Mouse (Mus musculus) lung, postnatal 0 days (tissue): Measurements from ENCODE around the gene Syt17. TPM values are rescaled to one million over a fixed set of nuclear protein-coding genes. Genes with fewer than 3 reads are reported as not detected.
A peak's percentile ranks its signal among the peaks of the same experiment; 100 is the strongest.
"Not testable (repeated sequence)": the region's sequence is repeated elsewhere in the genome, so short reads cannot be mapped to it uniquely, and the experiment has no call there.

Experiments
- ATAC-seq: fragments of 200-750 bp; cut with Nextera tagmentation; 2 replicates; pipeline ENCODE4 v1.8.0; 2017; ENCODE audit warnings: moderate library complexity
- DNase-seq: peaks from one replicate; pipeline ENCODE4 v3.0.0-alpha.2; 2016; ENCODE audit warnings: low spot score
- H3K27ac ChIP-seq: fragments of 300-500 bp; sonication (generic); 2 replicates; pipeline ENCODE4 v1.5.1; 2014; ENCODE audit warnings: antibody characterized with exemption, mild to moderate bottlenecking, low read length, mixed read lengths
- H3K27me3 ChIP-seq: fragments of 300-500 bp; sonication (generic); replicated peaks from 2 replicates; pipeline ENCODE4 v1.6.1; 2014; ENCODE audit warnings: low read length, mixed read lengths; ENCODE audit not compliant: insufficient read depth
- H3K36me3 ChIP-seq: fragments of 300-500 bp; sonication (generic); 2 replicates; pipeline ENCODE4 v1.6.1; 2014; ENCODE audit warnings: low read length, mixed read lengths; ENCODE audit not compliant: insufficient read depth
- H3K4me1 ChIP-seq: fragments of 300-500 bp; sonication (generic); 2 replicates; pipeline ENCODE4 v1.6.1; 2014; ENCODE audit warnings: antibody characterized with exemption, low read depth, low read length, mixed read lengths; ENCODE audit not compliant: insufficient read depth
- H3K4me2 ChIP-seq: fragments of 300-500 bp; sonication (generic); replicated peaks from 2 replicates; pipeline ENCODE4 v1.6.1; 2014; ENCODE audit warnings: low read depth, mild to moderate bottlenecking, low read length, moderate library complexity, mixed read lengths
- H3K4me3 ChIP-seq: fragments of 300-500 bp; sonication (generic); 2 replicates; pipeline ENCODE4 v1.5.1; 2014; ENCODE audit warnings: low read depth, low read length
- H3K9ac ChIP-seq: fragments of 300-500 bp; sonication (generic); replicated peaks from 2 replicates; pipeline ENCODE4 v1.6.1; 2014; ENCODE audit warnings: low read depth, mild to moderate bottlenecking
- H3K9me3 ChIP-seq: fragments of 300-500 bp; sonication (generic); 2 replicates; pipeline ENCODE4 v1.6.1; 2016; ENCODE audit warnings: low read length, mixed read lengths
- CTCF ChIP-seq: IDR thresholded peaks from 2 replicates; pipeline ENCODE4 v1.5.1; 2016; ENCODE audit warnings: antibody characterized with exemption, mild to moderate bottlenecking
- EP300 ChIP-seq: IDR thresholded peaks from 2 replicates; pipeline ENCODE4 v1.6.1; 2016; ENCODE audit warnings: antibody characterized with exemption, mild to moderate bottlenecking, control low read depth
- WGBS: fragments of 180-500 bp; shearing (Covaris S2); extraction: QIAGEN DNeasy Blood & Tissue Kit; methylation state at CpG from one replicate; pipeline ENCODE4 v1.1.7; 2014; 5-methylcytosine and 5-hydroxymethylcytosine counted together
- polyA plus RNA-seq: library from polyadenylated mRNA; unstranded; fragments of >200 nt; fragmentation: Nextera tagmentation; extraction: Ambion mirVana; gene quantifications from 2 replicates; pipeline ENCODE4 v1.2.1, GENCODE M21; 2015

Gene Syt17
- polyA plus RNA-seq, 1 experiment from 2014 or later: 4.3 TPM

DNA sequence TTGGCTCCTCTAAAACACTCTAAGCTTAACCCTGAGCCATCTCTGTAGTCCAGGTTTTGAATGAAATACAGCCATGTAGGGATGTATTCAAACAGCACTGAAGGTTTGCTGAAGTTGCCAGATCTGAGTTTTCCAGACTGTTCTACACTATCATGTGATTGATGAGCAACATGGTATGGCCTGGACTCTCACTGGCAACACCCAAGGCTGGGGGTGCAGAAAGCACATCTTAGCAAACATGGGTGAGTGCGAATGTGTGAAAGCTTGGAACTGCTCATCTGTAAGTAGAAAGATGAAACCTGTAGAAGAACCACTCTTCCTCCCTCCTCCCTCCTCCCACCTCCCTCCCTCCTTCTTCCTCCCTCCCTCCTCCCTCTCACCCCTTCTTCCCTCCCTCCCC lies 85.1 kb downstream of the Syt17 start:
- Histone ChIP-seq H3K4me3 (no peak overlapping the region), H3K27ac (no peak overlapping the region), H3K4me2 (no peak overlapping the region), H3K9ac (no peak overlapping the region), H3K4me1 (no peaks in the 10 kb centered on the region), H3K27me3 (no peaks in the 10 kb centered on the region), H3K36me3 (no peaks in the 10 kb centered on the region), H3K9me3 (no peaks in the 10 kb centered on the region)
- TF ChIP-seq CTCF: no peak
- no peak for TF ChIP-seq EP300
- WGBS: 63% methylated on average over 1 of the region's 1 CpGs
- DNase-seq (no peak), ATAC-seq (no peak)

GRCm38 (mm10) chr7:118362258-118362657 lies 85.8 kb downstream of the Syt17 start:
- H3K4me2 ChIP-seq: no peak overlapping the region
- H3K4me3 ChIP-seq: no peak overlapping the region
- no peak overlapping the region for H3K27ac ChIP-seq
- no peaks in the 10 kb centered on the region for H3K36me3 ChIP-seq
- TF ChIP-seq EP300 (no peak), CTCF (no peak)
- H3K4me1 ChIP-seq: no peaks in the 10 kb centered on the region
- no peak overlapping the region for H3K9ac ChIP-seq
- DNase-seq (no peak), ATAC-seq (no peak)
- H3K9me3 ChIP-seq: no peaks in the 10 kb centered on the region
- WGBS: 52% methylated on average over 3 of the region's 3 CpGs
- no peaks in the 10 kb centered on the region for H3K27me3 ChIP-seq

DNA sequence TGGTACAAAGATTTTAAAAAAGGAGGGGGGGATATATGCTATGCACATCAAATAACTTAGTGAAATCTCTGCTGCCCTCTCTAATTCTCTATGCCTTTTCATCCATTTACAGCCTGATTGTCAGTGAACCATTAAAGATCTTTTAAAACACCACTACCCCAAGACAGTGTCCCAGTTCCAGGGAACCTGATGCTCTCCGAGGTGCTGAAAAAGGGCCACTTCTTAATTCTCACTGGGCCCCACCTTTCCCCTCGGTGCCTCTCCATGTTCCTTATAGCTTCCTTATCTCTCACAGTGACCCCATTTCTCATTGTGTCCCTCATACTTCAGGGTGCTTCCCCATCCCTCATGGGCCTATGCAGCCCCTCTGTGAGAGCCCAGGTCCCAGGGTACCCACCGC lies 89.0 kb downstream of the Syt17 start:
- H3K36me3 ChIP-seq: no peaks in the 10 kb centered on the region
- H3K4me1 ChIP-seq: no peaks in the 10 kb centered on the region
- no peak overlapping the region for H3K9ac ChIP-seq
- no peak overlapping the region for H3K4me3 ChIP-seq
- TF ChIP-seq CTCF (no peak), EP300 (no peak)
- WGBS: 43% methylated on average over 3 of the region's 3 CpGs
- no peaks in the 10 kb centered on the region for H3K27me3 ChIP-seq
- no peak overlapping the region for H3K4me2 ChIP-seq
- no peaks in the 10 kb centered on the region for H3K9me3 ChIP-seq
- H3K27ac ChIP-seq: no peak overlapping the region
- ATAC-seq (no peak), DNase-seq (peak; percentile 14)

DNA sequence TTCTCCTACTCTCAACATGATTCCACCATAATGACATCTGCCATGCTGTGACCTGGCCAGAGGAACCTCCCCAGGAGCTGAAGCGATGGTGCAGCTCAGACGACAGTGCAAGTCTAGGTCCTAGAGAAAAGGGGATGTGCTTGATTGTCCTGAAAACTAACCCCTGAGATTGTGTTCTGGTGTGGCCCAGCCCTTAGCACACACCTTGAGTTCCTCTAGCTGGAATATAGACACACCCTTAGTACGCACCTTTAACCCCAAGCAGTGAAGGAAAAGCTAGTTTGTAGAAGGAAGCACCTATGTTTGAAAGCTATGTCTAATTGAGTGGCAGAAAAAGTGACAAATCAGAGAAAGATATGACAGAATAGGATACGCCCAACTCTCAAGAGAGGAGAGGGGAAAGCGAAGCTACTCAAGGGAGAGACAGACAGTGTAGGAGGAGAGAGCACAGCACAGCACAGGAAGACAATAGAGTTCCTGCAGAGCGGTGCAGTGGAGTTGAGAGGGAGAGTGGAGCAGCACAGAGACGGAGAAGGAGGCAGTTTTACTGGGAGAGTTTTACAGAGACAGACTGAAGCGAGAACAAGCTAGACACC lies 91.5 kb downstream of the Syt17 start:
- not testable (repeated sequence) for ATAC-seq, H3K4me3 ChIP-seq, H3K9me3 ChIP-seq, H3K4me1 ChIP-seq, H3K27ac ChIP-seq, H3K36me3 ChIP-seq, DNase-seq, H3K9ac ChIP-seq, H3K4me2 ChIP-seq, H3K27me3 ChIP-seq
- WGBS: 70% methylated on average over 8 of the region's 8 CpGs

- WGBS: 64% methylated on average over 2 of the region's 2 CpGs
- no peak for ATAC-seq
- no peak overlapping the region for H3K4me3 ChIP-seq
- no peak for TF ChIP-seq CTCF
- no peak for TF ChIP-seq EP300
- no peak for DNase-seq
- no peaks in the 10 kb centered on the region for H3K9me3 ChIP-seq
- no peaks in the 10 kb centered on the region for H3K27me3 ChIP-seq
- no peak overlapping the region for H3K9ac ChIP-seq
- H3K4me2 ChIP-seq: no peak overlapping the region
- H3K27ac ChIP-seq: no peak overlapping the region
- no peaks in the 10 kb centered on the region for H3K4me1 ChIP-seq
- H3K36me3 ChIP-seq: no peaks in the 10 kb centered on the region
Measured at GRCm38 (mm10) chr7:118350840-118351239, 97.2 kb downstream of the Syt17 start.

DNA sequence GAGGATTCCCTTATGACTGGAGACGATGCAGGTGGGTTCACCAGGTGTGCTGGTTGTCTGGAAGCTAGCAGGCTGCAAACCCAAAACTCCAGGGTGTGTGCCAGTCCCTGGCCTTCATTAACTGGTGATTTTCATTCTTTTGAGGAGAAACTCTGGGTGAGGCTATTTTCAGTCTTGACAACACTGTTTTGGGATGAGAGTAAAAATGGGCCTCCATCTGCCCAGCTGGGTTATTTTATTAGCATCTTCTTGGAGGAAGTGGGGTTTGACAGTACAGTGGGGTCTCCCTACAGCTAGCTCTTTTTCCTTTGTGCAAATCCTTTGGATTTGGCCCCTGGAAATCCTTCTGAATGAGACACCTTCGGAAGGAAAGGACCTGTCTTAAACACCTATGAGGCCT lies 101.1 kb downstream of the Syt17 start:
- ATAC-seq (no peak), DNase-seq (no peak)
- Histone ChIP-seq H3K9ac (no peak overlapping the region), H3K4me2 (no peak overlapping the region), H3K4me3 (no peak overlapping the region), H3K27me3 (no peaks in the 10 kb centered on the region), H3K27ac (no peak overlapping the region), H3K4me1 (no peaks in the 10 kb centered on the region), H3K9me3 (no peaks in the 10 kb centered on the region), H3K36me3 (no peaks in the 10 kb centered on the region)
- TF ChIP-seq CTCF (no peak), EP300 (no peak)
- 63% methylated on average over 2 of the region's 2 CpGs for WGBS

DNA sequence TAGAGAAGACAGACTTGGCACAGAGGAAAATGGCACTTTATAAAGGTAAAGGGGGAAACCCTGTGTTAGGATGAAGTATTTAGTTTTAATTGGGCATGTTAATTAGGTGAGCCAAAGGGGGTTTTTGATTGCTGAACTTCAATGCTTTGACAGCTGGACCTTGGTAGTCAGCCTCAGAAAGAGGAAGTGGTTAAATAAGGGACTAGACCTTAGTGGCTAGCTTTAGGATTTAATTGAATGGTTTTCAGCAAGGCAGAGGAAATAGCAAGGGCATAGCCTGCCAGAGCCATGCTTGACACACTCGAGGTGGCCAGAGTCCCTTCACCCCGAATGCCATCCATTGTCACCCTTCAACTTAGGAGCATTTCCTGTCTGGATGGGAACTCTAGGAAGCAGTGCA lies 101.6 kb downstream of the Syt17 start:
- no peak overlapping the region for H3K9ac ChIP-seq
- ATAC-seq (no peak), DNase-seq (no peak)
- H3K9me3 ChIP-seq: no peaks in the 10 kb centered on the region
- WGBS: 26% methylated on average over 2 of the region's 2 CpGs
- no peak overlapping the region for H3K27ac ChIP-seq
- no peaks in the 10 kb centered on the region for H3K36me3 ChIP-seq
- TF ChIP-seq EP300: no peak
- TF ChIP-seq CTCF: no peak
- H3K4me3 ChIP-seq: no peak overlapping the region
- no peaks in the 10 kb centered on the region for H3K27me3 ChIP-seq
- no peaks in the 10 kb centered on the region for H3K4me1 ChIP-seq
- no peak overlapping the region for H3K4me2 ChIP-seq
